In the genomic region with DNA sequence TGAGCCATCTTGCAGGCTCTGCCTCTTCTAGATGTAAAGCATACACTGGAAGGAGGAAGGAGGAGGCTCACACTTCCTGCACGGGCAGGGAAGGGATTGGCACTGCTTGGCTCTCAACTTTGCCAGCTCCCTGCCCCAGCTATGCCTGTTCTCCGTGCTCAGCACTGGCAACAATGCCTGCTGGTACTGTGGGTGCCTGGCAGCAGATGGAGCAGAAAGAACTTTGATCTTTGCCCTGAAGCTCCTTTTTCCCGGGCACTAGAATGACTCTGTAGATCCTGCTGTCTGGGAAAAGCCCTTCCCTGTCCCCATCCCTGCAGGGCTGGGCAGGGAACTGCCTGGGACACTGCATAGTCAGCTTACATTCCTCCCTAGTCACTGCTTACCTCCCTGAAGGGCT, we compare ENCODE assay signal across 11 mouse cellular contexts.
DNase-seq lines count a peak whose midpoint lies in the region; ATAC-seq lines count a peak whose summit lies in the region.
"Had no signal": no experiment of that assay in that cellular context is flagged by ENCODE, and none has a peak within 500 bp of the region (broad histone marks: within the 10 kb centered on the region; RNA-seq: fewer than 3 reads in every experiment).

No protein-coding gene starts in this region.

- intact Hi-C loops in left cerebral cortex, postnatal 14 days (cut with DNase I) = no loop called here
- intact Hi-C loops in left cerebral cortex, postnatal 10 days (cut with DNase I) = no loop called here

- ATAC-seq in frontal cortex, adult (ENCODE audit: low TSS enrichment) = peak; percentile 83
- no peak for ATAC-seq in inflammation-experienced regulatory T-cells, adult 6 months

- DNase-seq in frontal cortex, postnatal 10 days (ENCODE audit: low spot score in 2 of 2) = no peak
- peak; percentile 19 to 40 for DNase-seq in left cerebral cortex, postnatal 14 days (ENCODE audit: low spot score in 2 of 2)
- DNase-seq in left cerebral cortex, postnatal 10 days (ENCODE audit: extremely low spot score in 1 of 2, low spot score in 2 of 2) = no peak
- peak; percentile 33 to 60 for DNase-seq in cerebellum, postnatal 10 days
- peak; percentile 12 to 34 for DNase-seq in kidney, postnatal 4 days
- DNase-seq in gastrocnemius, postnatal 4 days (ENCODE audit: low spot score in 2 of 2) = no peak
- DNase-seq: gastrocnemius, postnatal 36 days; liver; lung, postnatal 36 days had no signal

Comparison
In these comparisons a context has a peak if more than half of its experiments do, and no peak if none do; other contexts are left out.
1. DNase-seq: peak in left cerebral cortex, postnatal 14 days (2 of 2), cerebellum, postnatal 10 days (2 of 2) and kidney, postnatal 4 days (2 of 2); none in frontal cortex, postnatal 10 days (0 of 2), left cerebral cortex, postnatal 10 days (0 of 2) and gastrocnemius, postnatal 4 days (0 of 2).